In genomic region chr19:55335881-55336280, GRCm38 (mm10) we compare ENCODE assay signal across 13 mouse cellular contexts. TPM values are rescaled to one million over a fixed set of nuclear protein-coding genes. Genes with fewer than 3 reads are reported as not detected.
DNase-seq lines count a peak whose midpoint lies in the region; ATAC-seq and TF ChIP-seq lines count a peak whose summit lies in the region.
"Had no signal": no experiment of that assay in that cellular context is flagged by ENCODE, and none has a peak within 500 bp of the region (broad histone marks: within the 10 kb centered on the region; RNA-seq: fewer than 3 reads in every experiment).

No protein-coding gene starts in this region.

- no peak for ATAC-seq in kidney, embryonic 14.5 days (ENCODE audit: low FRiP score, low TSS enrichment)
- ATAC-seq in stomach, postnatal 0 days (ENCODE audit: low FRiP score, low TSS enrichment), result no peak
- ATAC-seq in megakaryocyte progenitor cell, adult 5-6 weeks (replicated peaks; ENCODE audit: poor library complexity), result no peak; the same call in 1 of the 2 replicates
- ATAC-seq: activated CD4-positive, CD25-positive, alpha-beta regulatory T cell, adult 4 months had no signal

- no peak overlapping the region for H3K27ac ChIP-seq in kidney, embryonic 14.5 days (ENCODE audit: low read depth, low read length)
- no peak overlapping the region for H3K27ac ChIP-seq in stomach, postnatal 0 days (replicated peaks)
- H3K27ac ChIP-seq: forebrain, embryonic 12.5 days had no signal

- no peak overlapping the region for H3K4me2 ChIP-seq in kidney, embryonic 14.5 days (replicated peaks; ENCODE audit: low read depth, low read length)
- H3K4me2 ChIP-seq in stomach, postnatal 0 days (replicated peaks; ENCODE audit: low read depth), result no peak overlapping the region
- H3K4me2 ChIP-seq: forebrain, embryonic 12.5 days; heart, embryonic 12.5 days had no signal

- H3K27me3 ChIP-seq in kidney, embryonic 14.5 days (ENCODE audit: control insufficient read depth, insufficient read depth, low read length), result no peaks in the 10 kb centered on the region
- H3K27me3 ChIP-seq in stomach, postnatal 0 days (ENCODE audit: control insufficient read depth, insufficient read depth, low read length), result no peaks in the 10 kb centered on the region
- H3K27me3 ChIP-seq: forebrain, embryonic 12.5 days; heart, embryonic 12.5 days; megakaryocyte, embryonic 14.5 days had no signal

- DNase-seq in kidney, adult 9 months, result peak; percentile 36
- DNase-seq in thymus, postnatal 0 days (ENCODE audit: low spot score), result peak; percentile 8
- DNase-seq in thymus, postnatal 36 days, result no peak
- DNase-seq in c-Kit-positive CD71-positive TER-119-positive erythroid progenitor cells, embryonic 14.5 days (ENCODE audit: low spot score), result peak; percentile 29
- DNase-seq in stomach, postnatal 0 days (ENCODE audit: low spot score), result no peak
- no peak for DNase-seq in thymus, adult 18-20 months
- DNase-seq: cerebellum, adult 2 months had no signal

- TF ChIP-seq CTCF in stomach, postnatal 0 days (IDR thresholded peaks at IDR 0.05; ENCODE audit: low read depth), result peak; percentile 79

- H3K9ac ChIP-seq in kidney, embryonic 14.5 days (ENCODE audit: low read depth, low read length), result no peak overlapping the region
- H3K9ac ChIP-seq in stomach, postnatal 0 days (ENCODE audit: low read length), result no peak overlapping the region
- H3K9ac ChIP-seq: forebrain, embryonic 12.5 days; heart, embryonic 12.5 days had no signal

- WGBS in kidney, embryonic 14.5 days, result 94% methylated on average over 1 of the region's 1 CpGs
- 81% methylated on average over 1 of the region's 1 CpGs for WGBS in stomach, postnatal 0 days

- H3K36me3 ChIP-seq in kidney, embryonic 14.5 days (ENCODE audit: control insufficient read depth, insufficient read depth, low read length), result peaks cover 8% of the 10 kb centered on the region; the same call in 1 of the 2 replicates
- H3K36me3 ChIP-seq in stomach, postnatal 0 days (ENCODE audit: control insufficient read depth, insufficient read depth, low read length), result no peaks in the 10 kb centered on the region

- no peak overlapping the region for H3K4me3 ChIP-seq in kidney, embryonic 14.5 days (ENCODE audit: low read length)
- H3K4me3 ChIP-seq in stomach, postnatal 0 days (ENCODE audit: low read depth, low read length), result no peak overlapping the region
- H3K4me3 ChIP-seq: forebrain, embryonic 12.5 days; heart, embryonic 12.5 days; megakaryocyte, embryonic 14.5 days had no signal

- no peaks in the 10 kb centered on the region for H3K4me1 ChIP-seq in kidney, embryonic 14.5 days (ENCODE audit: control insufficient read depth, insufficient read depth, low read length)
- no peaks in the 10 kb centered on the region for H3K4me1 ChIP-seq in stomach, postnatal 0 days (replicated peaks; ENCODE audit: control insufficient read depth, insufficient read depth)

- no peak for TF ChIP-seq EP300 in stomach, postnatal 0 days (optimal IDR thresholded peaks at IDR 0.05)

- no peaks in the 10 kb centered on the region for H3K9me3 ChIP-seq in kidney, embryonic 14.5 days (ENCODE audit: control insufficient read depth, low read length)
- H3K9me3 ChIP-seq in stomach, postnatal 0 days (ENCODE audit: control insufficient read depth, low read length), result no peaks in the 10 kb centered on the region
- H3K9me3 ChIP-seq: forebrain, embryonic 12.5 days; heart, embryonic 12.5 days; megakaryocyte, embryonic 14.5 days had no signal

RNA-seq across cellular contexts. Expression of gene Vti1a, which starts 19.8 kb away (rescaled TPM):
- 17.0 and 25.7 TPM in 2 replicates for polyA plus RNA-seq in kidney, embryonic 14.5 days (2014; fragmentation: Nextera tagmentation; extraction: Ambion mirVana)
- polyA plus RNA-seq in thymus, postnatal 0 days (2015; fragmentation: Nextera tagmentation; extraction: Ambion mirVana), result 26.9 and 29.1 TPM in 2 replicates
- 19.4 and 20.1 TPM in 2 replicates for polyA plus RNA-seq in stomach, postnatal 0 days (2015; fragmentation: Nextera tagmentation; extraction: Ambion mirVana)
- total RNA-seq in megakaryocyte progenitor cell, adult 5-6 weeks (2015), result 25.0 and 25.2 TPM in 2 replicates
- 34.2 and 45.6 TPM in 2 replicates for total RNA-seq in megakaryocyte progenitor cell, adult 5-6 weeks (2017)

RNA-seq across cellular contexts. Expression of gene Zdhhc6, which starts 20.0 kb away (rescaled TPM):
- 83.0 and 110 TPM in 2 replicates for polyA plus RNA-seq in kidney, embryonic 14.5 days (2014; fragmentation: Nextera tagmentation; extraction: Ambion mirVana)
- polyA plus RNA-seq in thymus, postnatal 0 days (2015; fragmentation: Nextera tagmentation; extraction: Ambion mirVana), result 73.4 and 75.9 TPM in 2 replicates
- polyA plus RNA-seq in stomach, postnatal 0 days (2015; fragmentation: Nextera tagmentation; extraction: Ambion mirVana), result 49.8 and 50.8 TPM in 2 replicates
- 50.1 and 69.2 TPM in 2 replicates for total RNA-seq in megakaryocyte progenitor cell, adult 5-6 weeks (2015)
- 58.0 and 64.9 TPM in 2 replicates for total RNA-seq in megakaryocyte progenitor cell, adult 5-6 weeks (2017)

Comparison
In these comparisons a context has a peak if more than half of its experiments do, and no peak if none do; other contexts are left out.
1. DNase-seq: peak in kidney, adult 9 months (single experiment), thymus, postnatal 0 days (single experiment) and c-Kit-positive CD71-positive TER-119-positive erythroid progenitor cells, embryonic 14.5 days (single experiment); none in thymus, postnatal 36 days (0 of 2), stomach, postnatal 0 days (single experiment) and thymus, adult 18-20 months (0 of 2).